Mouse (Mus musculus): ENCODE measurements around the gene Ap2b1.

Gene Ap2b1

GRCm38 (mm10) chr11:83299724-83300123 lies 900 bp downstream of the Ap2b1 start:
- in situ Hi-C loops (cut with MboI, MseI): no loop called here

- in situ Hi-C loops (cut with MboI, MseI): no loop called here
Observed at GRCm38 (mm10) chr11:83301431-83301831, 2.6 kb downstream of the Ap2b1 start.

- in situ Hi-C loops (cut with MboI, MseI): no loop called here
Observed at GRCm38 (mm10) chr11:83302124-83302523, 3.3 kb downstream of the Ap2b1 start.

DNA sequence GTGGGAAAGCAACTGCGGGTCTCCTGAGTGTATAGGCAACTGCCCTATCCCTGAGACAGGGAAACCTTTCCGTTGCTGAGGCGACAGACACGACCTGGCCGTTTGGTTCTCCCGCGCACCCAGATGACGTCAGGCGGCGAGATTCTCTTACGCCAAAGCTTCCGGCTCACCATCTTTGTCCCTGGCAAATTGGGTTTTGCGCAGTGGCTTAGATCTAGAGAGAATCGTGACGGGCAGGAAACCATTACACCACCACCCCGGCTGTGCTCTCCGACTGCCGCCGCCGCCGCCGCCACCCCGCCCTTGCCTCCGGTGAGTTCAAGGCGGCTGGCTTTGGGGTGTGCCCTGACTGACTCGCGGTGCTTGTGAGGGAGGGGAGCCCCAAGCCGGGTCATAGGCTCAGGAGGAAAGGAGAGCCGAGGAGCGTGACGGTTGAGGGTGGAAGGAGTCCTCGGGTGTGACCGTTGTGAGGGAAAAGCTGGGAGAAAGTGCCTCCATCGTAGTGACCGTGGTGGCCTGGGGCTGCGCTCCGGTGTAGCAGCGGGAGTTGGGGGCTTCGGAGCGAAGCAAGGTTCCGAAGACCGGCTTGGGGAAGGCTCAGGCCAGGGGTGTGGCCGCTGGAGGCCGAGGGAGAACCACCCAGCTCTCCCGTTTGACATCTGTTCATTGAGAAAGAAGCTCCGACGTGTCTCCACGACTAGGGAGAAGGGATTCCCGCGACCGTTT lies 3.9 kb downstream of the Ap2b1 start, which contains the start of gene Pex12:
TSS of gene Pex12 (minus strand) at position 61 of the 726 bp plus-strand sequence.
- in situ Hi-C loops (cut with MboI, MseI): no loop called here

GRCm38 (mm10) chr11:83303751-83304150 lies 4.9 kb downstream of the Ap2b1 start:
- in situ Hi-C loops (cut with MboI, MseI): no loop called here

- in situ Hi-C loops (cut with MboI, MseI): no loop called here
Observed at GRCm38 (mm10) chr11:83304485-83304884, 5.7 kb downstream of the Ap2b1 start.

- in situ Hi-C loops (cut with MboI, MseI): no loop called here
Observed at GRCm38 (mm10) chr11:83306700-83307253, 8.0 kb downstream of the Ap2b1 start.

- in situ Hi-C loops (cut with MboI, MseI): no loop called here
Observed at GRCm38 (mm10) chr11:83312471-83312870, 13.6 kb downstream of the Ap2b1 start.

DNA sequence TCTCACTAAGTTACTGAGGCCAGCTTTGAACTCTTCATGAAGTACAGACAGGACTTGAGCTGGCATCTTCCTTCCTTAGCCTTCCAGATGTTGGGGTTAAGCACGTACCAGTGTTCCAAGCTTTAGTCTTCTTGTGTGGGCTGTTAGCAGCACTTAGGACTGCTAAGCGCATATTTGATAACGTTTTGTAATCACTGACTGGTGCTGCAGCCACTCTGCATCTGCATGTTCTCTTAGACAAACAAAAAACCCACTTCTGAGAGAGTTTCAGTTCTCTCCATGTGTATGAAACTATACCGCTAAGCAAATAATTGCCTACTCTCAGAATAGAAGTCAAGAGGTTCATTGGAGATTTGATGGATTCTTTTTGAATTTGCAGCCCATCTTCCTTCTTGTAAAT lies 20.2 kb downstream of the Ap2b1 start:
- in situ Hi-C loops (cut with MboI, MseI): no loop called here

DNA sequence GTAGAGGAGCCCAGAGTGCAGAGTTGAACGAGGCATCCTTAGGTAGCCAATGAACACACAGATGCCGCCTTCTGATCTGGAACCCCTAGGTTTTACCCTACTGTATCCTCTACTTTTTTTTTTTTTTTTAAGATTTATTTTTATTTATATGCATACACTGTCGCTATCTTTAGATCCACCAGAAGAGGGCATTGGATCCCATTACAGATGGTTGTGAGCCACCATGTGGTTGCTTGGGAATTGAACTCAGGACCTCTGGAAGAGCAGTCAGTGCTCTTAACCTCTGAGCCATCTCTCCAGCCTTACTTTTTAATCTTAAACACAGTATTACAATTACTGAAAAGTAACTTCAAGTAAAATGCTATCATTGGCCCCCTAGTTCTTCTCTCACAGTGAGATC lies 27.9 kb downstream of the Ap2b1 start:
- in situ Hi-C loops (cut with MboI, MseI): loop anchor here (10.0 kb wide), 1 partner anchor 98 kb away; the partner anchor contains the start of gene Gas2l2

GRCm38 (mm10) chr11:83327427-83327826 lies 28.6 kb downstream of the Ap2b1 start:
- in situ Hi-C loops (cut with MboI, MseI): loop anchor here (10.0 kb wide), 1 partner anchor 97 kb away; the partner anchor contains the start of gene Gas2l2

GRCm38 (mm10) chr11:83335826-83336225 lies 37.0 kb downstream of the Ap2b1 start:
- in situ Hi-C loops (cut with MboI, MseI): no loop called here

DNA sequence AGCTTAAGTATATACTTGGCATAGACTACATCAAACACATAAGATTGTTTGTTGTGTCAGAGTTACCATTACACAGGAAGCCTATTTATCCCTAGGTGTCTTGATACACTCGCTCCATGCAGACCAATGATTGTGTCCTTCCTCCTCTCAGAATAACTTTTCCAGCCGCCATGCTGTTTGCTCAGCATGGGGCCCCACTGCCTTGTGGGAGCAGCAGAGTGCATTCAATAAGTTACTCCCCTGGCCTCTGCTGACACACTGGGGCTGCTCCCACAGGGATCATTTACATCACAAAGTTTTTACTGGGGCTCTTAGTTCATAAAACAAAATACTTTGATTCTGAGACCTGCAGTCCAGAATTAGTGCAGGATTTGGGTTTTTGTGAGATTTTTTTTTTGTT lies 40.9 kb downstream of the Ap2b1 start:
- in situ Hi-C loops (cut with MboI, MseI): loop anchor here (10.0 kb wide), 1 partner anchor 645 kb away; no protein-coding TSS in a partner anchor

GRCm38 (mm10) chr11:83341716-83342245 lies 43.0 kb downstream of the Ap2b1 start:
- in situ Hi-C loops (cut with MboI, MseI): loop anchor here (10.0 kb wide), 1 partner anchor 643 kb away; no protein-coding TSS in a partner anchor

GRCm38 (mm10) chr11:83355428-83355827 lies 56.6 kb downstream of the Ap2b1 start:
- in situ Hi-C loops (cut with MboI, MseI): loop anchor here (10.0 kb wide), 1 partner anchor 69 kb away; the partner anchor contains the start of gene Gas2l2

- in situ Hi-C loops (cut with MboI, MseI): loop anchor here (10.0 kb wide), 1 partner anchor 67 kb away; the partner anchor contains the start of gene Gas2l2
Observed at GRCm38 (mm10) chr11:83357421-83357820, 58.6 kb downstream of the Ap2b1 start.

GRCm38 (mm10) chr11:83364656-83365055 lies 65.8 kb downstream of the Ap2b1 start:
- in situ Hi-C loops (cut with MboI, MseI): no loop called here

DNA sequence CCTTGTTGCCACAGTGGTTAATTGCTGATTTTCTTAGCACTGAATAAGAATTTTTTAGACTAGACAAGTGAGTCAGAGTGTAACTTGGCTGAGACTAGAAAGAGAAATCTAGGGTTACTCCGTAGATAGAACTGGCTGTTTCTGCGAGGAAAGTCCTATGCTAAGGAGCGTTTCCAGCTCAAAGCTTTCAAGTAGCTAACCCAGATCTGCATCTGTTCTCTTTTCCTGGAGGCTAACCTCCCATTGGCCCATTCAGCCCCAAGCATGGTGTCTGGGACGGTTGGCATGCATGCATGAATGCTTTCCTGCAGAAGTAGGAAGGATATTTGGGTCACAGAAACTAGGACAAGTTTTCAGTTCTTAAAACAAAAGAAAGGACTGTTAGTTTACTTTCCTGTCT lies 72.4 kb downstream of the Ap2b1 start:
- in situ Hi-C loops (cut with MboI, MseI): no loop called here

DNA sequence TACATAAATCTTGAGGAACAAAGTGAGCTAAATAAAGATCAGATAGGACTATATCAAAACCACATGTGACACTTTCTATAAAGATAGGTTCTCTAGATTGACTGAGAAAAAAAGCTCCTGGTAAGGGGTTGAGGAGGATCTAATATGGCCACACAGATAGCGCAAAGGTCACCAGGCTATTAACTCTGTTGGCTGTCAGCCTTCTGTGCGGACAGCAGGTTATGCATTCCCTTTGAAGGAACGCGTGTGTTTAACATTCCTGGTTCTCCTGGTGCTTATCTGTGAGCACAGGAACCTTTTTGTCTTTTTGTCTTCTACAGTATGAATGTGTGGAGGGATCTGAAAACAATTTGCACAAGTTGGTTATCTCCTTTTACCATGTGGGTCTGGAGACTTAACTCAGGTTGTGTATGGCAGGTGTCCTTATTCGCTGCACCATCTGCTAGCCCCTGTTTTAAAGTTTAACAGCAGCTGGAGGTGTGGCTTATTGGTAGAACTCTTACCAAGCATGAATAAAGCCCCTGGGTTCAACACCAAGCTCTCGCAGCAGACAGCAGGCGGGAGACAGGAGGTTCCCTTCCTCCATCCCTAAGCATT lies 81.0 kb downstream of the Ap2b1 start:
- in situ Hi-C loops (cut with MboI, MseI): no loop called here

DNA sequence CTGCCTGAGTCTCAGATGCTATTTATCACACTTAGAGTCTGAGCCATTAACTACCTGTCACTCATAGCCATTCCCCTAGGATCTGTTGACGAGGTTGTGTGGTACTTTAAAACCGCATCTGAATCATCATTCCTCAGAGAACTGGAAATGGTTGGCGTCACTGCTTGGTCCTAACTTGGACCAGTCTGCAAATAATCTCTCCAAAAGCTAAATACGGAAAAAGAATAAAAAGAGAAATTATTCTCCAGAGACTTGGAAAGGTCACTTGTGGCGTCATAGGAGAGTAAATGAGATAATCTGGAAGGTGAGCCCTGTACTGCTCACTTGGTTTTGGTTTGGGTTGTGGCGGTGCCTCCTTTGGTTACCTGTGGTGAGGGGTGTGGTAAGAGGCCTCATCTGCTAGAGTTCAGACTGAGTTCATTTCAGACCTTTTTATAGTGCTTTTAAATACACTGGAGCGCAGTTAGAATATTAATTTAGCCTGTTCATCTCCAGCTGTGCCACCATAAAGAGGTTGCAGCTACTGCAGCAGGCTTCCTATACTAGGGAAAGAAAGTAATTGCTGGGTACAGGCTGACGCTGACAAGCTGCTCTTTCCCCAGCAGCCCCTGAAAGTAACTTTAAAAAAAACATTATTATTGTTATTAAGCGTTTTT lies 84.2 kb downstream of the Ap2b1 start:
- in situ Hi-C loops (cut with MboI, MseI): no loop called here

DNA sequence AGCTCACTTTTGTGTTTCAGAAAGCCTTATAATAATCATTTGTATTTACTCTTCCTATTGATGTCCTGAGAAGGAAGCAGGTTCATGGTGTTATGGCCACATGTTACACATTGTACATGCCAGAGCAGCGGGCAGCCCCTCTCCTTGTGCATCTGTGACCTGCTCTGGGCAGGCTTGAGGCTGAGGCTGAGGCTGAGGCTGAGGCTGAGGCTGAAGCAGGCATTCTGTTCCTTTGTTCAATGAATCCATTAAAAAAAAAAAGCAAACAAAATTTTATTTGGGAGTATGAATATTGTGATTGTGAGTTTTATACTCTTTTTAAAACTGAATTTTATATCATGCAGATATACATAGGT lies 84.7 kb downstream of the Ap2b1 start:
- in situ Hi-C loops (cut with MboI, MseI): no loop called here

GRCm38 (mm10) chr11:83393062-83393461 lies 94.2 kb downstream of the Ap2b1 start:
- in situ Hi-C loops (cut with MboI, MseI): no loop called here
